Mouse (Mus musculus) cerebellum, adult 8-10 months (tissue): ENCODE results near the gene Ptchd4.

Experiments used
- DNase-seq: peaks from one replicate; pipeline ENCODE4 v3.0.0; 2022

Ptchd4 gene

GRCm38 (mm10) chr17:42315669-42316611, at the start of gene Ptchd4:
Ptchd4 (plus strand) TSS chr17:42315947.
- peak; percentile 64 for DNase-seq

GRCm38 (mm10) chr17:42276861-42277260, 38.9 kb upstream of the Ptchd4 start:
- DNase-seq: no peak

- DNase-seq: peak; percentile 27
Measured at GRCm38 (mm10) chr17:42284391-42284790, 31.4 kb upstream of the Ptchd4 start.

DNA sequence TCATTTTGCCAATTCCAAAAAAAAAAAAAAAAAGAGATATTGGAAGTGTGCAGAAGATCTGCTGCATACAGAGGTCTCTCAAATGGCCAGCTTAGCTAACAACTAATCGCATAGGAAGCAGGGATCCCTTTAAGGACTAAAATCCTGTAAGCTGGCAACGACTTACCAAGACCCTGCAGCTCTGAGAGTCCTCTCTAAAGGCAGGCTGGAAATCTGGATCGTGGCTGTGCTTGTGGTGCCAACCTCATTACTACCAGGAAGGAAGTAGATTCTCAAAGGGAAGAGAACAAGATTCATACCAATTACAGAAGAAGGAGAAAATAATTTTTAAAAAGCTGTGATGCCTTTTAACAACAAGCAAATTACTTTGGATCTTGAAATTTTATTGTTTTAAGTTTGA, 29.5 kb upstream of the Ptchd4 start:
- no peak for DNase-seq

- no peak for DNase-seq
Measured at GRCm38 (mm10) chr17:42290341-42290740, 25.4 kb upstream of the Ptchd4 start.

GRCm38 (mm10) chr17:42291793-42292192, 24.0 kb upstream of the Ptchd4 start:
- no peak for DNase-seq

DNA sequence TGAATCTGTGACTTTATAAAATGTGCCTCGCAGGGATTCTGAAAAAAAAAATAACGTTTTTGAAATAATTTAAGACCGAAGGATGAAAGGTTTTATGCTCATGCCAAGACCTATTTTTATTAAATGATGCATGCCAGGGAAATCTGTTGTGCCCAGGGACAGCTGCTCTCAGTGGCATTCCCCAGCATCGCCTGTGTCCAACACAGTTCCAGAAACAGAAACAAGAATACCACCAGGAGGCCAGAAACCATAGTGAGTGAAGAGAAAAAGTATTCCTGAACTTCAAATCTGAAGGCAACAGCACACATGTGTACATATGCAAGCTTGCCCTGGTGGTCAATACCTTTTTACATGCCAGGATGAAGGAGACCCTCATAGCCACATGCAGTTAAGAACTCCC, 17.8 kb upstream of the Ptchd4 start:
- peak; percentile 42 for DNase-seq

DNA sequence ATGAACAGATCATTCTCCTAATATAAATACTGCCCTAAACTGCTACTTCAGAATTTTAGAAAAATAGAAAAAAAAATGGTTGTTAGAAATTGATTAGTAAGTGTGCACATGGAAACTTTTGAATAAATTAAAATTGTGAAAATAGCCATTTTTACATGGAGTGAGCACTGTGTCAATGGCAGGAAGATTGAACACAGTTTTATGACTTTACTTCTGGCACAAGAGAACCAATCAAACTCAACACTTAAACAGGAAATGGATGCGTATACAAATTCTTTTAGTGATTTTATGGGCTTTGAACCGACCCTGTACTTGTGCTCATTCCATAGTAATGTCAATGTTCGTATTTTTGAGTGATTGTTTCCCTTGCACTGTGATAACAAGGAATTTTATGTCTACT, 16.1 kb upstream of the Ptchd4 start:
- no peak for DNase-seq

GRCm38 (mm10) chr17:42303062-42303577, 12.6 kb upstream of the Ptchd4 start:
- no peak for DNase-seq

DNA sequence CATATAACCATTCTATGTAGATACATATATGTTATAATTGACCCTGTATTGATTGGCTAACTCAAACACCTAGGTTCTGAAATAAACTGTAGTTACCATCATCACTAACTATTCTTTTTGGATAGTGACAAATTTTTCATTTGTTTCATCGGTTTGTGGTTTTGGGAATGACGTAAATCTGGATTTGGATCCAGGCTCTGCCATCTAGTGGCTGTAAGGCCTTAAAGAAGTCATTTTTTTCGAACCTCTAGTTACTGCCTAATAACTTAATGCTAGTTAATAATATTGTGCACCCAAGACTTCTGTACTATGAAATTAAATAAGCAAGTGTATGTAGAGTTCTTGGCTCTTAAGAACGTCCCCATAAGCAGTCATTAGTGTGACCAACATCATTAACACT, 11.5 kb upstream of the Ptchd4 start:
- DNase-seq: no peak

DNA sequence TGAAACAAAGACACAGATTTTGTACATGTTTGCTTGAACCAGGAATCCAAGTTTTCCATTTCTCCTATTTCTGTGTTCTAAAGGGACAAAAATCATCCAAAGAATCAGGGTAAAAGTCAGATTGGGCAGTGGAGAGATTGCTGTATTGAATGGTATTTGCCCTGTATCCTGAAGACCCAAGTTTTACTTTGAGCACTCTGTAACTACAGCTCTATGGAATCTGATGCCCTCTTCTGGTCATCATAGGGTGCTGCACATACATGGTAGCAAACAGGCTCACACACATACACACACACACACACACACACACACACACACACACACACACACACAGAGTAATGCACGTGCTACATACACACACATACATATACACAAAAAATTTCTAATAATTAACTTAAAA, 8.7 kb upstream of the Ptchd4 start:
- DNase-seq: no peak

- no peak for DNase-seq
Measured at GRCm38 (mm10) chr17:42310136-42310535, 5.6 kb upstream of the Ptchd4 start.

- peak; percentile 68 for DNase-seq
Measured at GRCm38 (mm10) chr17:42316612-42316982, 850 bp downstream of the Ptchd4 start.

- DNase-seq: peak; percentile 53
Measured at GRCm38 (mm10) chr17:42335787-42336186, 20.0 kb downstream of the Ptchd4 start.

- DNase-seq: peak; percentile 44
Measured at GRCm38 (mm10) chr17:42336571-42336970, 20.8 kb downstream of the Ptchd4 start.

DNA sequence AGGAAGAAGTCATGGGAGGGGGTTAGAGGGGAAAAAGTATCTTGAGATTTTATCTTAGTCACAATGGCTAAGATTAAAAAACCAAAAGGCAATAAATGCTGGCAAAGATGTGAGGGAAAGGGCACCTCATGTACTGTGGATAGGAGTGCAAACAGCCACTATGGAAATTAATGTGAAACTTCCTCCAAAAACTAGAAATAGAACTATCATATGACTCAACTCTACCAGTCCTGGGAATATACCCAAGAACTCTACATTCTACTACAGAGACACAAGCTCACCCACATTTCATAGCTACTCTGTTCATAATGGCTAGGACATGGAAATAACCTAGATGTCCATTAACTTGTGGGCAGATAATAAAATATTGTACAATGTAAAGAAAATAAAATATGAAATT, 30.3 kb downstream of the Ptchd4 start:
- no peak for DNase-seq

- no peak for DNase-seq
Measured at GRCm38 (mm10) chr17:42358481-42358880, 42.7 kb downstream of the Ptchd4 start.

DNA sequence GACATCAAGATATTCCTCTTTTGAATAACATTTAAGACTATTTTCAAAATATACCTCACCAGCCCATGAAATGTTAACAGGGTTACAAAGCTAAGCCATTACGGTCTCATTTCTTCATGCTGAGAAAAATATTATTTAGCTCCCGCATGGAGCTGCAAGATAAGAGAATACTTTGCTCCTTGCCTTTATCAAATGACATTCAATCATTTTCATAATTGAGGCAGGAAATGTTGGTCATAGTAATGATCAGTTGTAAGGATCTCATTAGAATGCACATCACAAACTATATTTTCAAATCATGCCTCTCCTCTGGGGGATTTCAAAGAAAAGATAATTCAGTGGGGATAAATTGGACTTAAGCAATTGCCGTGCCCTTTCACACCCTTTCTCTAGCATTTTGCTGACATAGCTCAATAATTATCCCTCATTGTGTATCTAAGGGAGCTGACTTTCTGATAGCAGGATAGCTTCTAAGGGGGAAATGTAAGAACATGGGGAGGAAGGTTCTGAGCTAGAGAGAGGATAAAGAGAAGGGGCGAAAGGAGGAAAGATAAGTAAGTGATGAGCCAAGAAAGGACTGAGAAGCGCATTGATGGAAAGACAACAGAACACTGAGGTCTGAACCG, 47.5 kb downstream of the Ptchd4 start:
- DNase-seq: no peak

DNA sequence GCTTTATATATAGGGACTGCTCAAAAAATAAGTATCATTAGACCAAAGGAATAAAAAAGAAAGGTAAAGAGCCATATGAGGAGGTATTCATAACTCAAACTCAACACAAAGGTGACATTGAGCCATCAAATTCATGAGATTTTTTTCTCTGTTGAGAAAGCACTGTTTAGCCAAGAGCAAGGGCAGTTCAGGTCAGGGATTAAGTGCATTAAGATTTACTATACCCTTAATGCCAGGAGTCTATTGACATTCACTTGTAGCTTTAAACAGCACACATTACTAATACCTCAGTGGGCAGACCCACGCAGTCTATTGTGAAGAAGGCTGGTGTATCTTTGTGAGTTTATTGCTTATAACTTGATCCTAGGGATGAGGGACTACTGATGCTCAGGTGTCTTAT, 49.0 kb downstream of the Ptchd4 start:
- DNase-seq: no peak

DNA sequence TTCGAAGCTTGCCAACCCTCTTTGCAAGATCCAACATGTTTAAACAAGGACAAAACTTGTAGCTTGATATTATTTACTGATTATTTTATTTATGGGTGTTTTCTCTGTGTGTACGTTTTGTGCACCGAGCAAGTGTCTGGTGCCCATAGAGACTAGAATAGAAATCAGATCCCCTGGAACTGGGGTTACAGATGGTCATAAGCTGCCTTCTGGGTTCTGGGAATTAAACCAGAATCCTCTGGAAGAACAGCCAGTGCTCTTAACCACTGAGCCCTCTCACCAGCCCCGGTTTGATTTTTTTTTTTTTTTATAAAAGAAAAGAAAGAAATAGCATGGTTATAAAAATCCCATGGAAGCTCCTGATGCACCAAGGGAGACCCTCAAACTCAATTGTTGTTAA, 59.1 kb downstream of the Ptchd4 start:
- DNase-seq: peak; percentile 6

DNA sequence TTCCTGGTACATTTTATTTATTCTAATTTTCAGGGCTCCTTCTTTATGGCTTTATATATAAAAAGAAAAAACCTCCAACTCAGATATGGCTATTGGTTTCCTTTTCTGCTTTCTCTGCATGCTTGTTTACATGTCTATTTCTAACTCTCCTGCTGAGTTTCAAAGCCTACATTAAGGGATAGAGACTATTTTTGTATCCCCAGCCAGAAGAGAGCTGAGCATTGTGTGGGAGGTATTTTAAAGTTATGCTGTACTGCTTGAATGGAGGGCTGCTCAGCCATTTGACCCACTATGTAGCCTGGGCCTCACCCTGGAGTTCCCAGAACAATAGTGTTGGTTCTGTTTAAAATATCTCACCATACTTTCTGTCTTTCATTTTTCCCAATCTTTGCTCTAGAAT, 77.3 kb downstream of the Ptchd4 start:
- no peak for DNase-seq

DNA sequence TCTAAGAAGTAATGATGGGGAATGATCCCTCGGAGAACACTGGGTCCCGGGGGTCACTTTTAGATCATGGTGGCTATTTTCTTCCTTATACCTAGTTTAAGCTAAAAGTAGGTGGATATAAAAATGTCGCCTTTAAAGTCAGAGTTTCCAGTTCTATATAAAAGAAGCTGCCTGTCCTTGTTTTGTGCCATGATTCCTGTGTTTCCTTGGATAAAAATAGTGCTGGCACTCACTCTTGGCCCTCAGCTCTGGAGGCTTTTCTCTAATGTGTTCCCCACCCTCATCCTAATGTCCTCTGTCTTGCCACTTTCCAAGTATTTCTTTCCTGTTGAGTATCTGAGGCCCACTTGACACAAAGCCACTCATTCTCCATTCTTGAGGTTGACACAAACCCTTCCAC, 79.6 kb downstream of the Ptchd4 start:
- DNase-seq: no peak

- DNase-seq: peak; percentile 18
Measured at GRCm38 (mm10) chr17:42418449-42418848, 102.7 kb downstream of the Ptchd4 start.

GRCm38 (mm10) chr17:42427961-42428360, 112.2 kb downstream of the Ptchd4 start:
- no peak for DNase-seq
